Mouse (Mus musculus) T-cell, adult 2 months (primary cell): Measurements from ENCODE around the gene Tubb2b.

Source experiments
- DNase-seq: peaks from one replicate; pipeline ENCODE4 v3.0.0; 2022; ENCODE audit warnings: low spot score

Tubb2b gene

DNA sequence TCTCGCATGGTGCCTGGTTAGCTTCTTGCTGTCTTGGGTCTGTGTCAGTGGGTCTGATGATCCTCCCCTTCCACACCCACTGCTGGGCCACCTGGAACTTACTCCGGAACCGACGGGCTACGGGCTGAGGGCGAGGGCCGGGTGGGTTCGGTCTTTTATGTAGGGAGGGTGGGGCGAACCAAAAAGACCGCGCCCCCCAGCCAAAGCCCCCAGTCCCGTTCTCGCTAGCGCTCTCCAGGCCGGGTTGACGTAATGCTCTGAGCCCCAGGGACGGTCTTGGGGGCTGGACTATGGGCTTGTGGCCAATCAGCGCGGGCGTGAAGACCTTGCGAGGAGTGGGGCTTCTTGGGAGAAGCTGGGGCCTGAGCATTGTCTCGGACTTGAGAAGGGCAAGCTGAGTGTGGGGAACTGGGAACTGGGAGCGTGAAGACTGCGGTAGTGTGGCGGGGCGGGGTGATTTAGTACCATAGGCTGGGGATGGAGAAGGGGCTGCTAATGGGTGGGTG lies at the start of gene Tubb2b:
Gene Tubb2b (minus strand): TSS at position 241 of the 506 bp plus-strand sequence.
- peak; percentile 12 for DNase-seq

DNA sequence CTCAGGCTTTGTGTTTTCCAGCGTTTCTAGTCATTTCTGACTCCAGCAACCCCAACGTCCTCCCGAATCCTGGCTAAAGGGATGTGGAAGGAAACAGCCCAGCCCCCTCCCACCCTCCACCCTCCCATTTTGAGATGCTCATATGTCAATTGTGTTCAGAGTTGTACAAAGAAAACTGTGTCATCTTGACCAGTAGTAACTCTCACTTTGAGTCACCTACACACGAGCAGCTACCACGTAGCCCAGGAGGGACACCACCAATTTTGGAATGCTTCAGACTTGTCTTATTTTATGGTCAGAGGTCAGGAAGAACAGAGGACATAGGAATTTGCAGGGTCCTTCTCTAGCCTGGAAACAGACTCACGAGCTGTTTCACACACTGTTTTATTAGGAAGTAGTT lies 43.8 kb upstream of the Tubb2b start:
- no peak for DNase-seq

DNA sequence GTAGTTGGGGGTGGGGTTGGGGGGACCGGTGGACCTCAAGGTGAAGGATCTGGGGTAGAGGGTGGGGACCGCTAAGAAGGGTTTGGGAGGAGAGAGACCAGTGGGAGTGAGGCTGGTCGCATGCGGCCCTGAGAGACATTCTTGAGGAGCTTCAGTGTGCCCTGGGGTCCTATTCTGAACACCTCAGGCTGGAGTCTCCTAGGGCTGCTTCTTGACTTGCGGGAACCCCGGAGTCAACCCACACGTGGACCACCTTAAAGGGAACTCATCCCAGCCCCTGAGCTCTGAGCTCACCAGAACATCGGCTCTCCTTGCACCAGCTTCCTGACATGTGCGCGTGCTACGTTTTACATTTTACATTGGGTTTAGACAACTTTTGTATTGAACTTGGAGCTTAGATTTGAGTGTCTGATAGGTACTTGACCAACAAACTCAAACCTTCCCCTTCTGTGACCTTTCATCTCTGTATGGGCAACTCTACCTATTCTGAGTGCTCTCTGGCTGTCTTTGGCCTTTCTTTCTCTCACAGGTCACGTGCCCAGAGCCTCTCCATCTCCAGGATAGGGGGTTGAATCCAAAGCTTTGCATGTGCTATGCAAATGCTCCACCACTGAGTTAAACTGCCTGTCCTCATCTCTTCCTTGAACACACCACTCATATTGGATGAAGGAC lies 33.2 kb upstream of the Tubb2b start:
- no peak for DNase-seq

DNA sequence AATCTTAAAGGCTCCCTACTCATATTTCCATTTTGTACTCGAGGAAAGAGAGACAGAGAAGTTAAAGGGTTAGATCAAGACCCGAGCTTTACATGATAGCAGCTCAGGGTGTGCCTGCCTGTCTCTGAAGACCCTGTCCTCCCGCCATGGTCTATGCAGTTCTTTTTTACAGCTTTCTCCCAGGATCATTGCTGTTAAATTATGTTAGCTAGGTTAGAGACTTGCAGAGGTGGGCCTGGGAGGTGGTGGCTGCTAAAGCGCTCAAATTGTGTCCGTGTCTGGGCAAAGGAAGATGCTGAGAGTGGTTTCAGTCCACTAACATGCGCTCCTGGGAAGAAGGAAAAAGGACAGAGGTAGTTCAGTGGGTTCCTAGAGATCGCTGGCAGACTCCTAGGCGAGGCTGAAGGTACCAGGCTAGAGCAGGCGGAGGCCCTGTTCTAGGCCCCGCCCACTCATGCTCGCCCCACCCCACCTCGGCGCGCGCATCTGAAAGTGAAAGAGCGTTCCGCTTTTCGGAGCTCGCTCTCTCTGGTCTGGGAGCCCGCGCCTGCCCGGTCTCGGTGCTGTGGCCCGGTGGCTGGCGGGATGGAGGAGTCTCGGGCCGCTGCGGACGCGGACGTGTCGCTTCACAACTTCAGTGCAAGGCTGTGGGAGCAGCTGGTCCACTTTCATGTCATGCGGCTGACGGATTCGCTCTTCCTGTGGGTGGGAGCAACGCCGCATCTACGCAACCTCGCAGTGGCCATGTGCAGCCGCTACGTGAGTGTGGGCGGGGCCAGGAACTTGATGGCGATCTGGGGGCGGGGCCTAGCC lies 32.4 kb upstream of the Tubb2b start, which contains the start of gene Psmg4:
Gene Psmg4 (plus strand): TSS at position 474 of the 813 bp plus-strand sequence.
- DNase-seq: peak; percentile 91

DNA sequence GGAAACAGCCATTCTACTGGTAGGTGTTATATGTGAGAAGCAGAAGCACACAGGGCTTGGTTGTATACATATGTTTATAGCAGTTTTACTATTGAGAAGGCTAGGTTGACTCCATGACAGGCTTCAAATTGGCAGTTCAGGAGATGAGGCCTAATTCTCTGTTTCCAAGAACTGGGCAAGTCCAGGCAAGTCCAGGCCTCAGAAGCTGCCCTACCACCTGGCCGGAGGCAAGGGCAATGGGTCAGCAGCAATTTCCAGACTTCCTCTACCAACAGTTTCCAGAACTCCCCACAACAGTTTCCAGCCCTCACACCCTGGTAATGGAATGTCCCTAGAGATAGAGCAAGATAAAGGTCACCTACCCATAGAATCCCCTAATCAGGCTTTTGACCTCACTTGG lies 29.7 kb upstream of the Tubb2b start:
- DNase-seq: no peak

DNA sequence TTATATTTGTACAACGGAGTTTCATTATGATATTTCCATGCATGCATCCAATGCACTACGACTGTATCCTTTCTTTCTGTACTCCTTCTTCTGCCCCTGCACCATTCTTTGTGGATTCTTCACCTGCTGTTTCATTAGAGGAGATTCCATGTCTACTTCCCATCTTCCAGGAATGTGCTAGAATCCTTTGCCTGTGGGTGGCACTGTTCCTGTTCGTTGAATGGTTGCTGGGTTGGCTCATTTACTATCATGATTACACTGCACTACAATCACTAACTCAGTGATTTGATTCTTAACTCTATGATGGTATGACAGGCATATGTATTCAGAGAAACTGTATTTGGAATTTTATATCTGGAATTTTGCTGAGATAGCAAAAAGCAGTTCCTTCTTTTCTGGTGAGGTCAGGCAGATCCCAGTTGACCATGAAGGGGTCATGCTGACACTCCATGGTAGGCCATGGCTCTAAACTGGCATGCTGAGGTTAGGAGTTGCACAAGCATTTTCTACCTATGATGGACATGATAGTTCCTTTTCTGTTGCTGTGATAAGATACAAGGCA lies 27.4 kb upstream of the Tubb2b start:
- no peak for DNase-seq

DNA sequence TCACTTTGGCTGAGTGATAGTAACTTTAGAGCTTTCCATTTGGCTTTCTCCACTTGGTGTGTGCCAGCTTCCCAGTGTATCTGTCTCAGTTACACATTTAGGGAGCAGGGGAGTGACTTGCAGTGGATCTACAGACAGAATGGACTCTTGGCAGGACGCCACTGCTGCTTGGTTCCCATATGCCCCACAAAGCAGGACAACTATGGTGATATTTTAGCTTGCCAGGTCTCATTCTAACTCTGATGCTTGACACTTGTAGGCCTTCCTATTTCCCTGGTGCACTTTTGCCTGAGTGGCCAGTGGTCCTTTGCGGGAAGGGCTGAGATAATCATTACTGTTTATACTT lies 26.5 kb upstream of the Tubb2b start:
- no peak for DNase-seq

DNA sequence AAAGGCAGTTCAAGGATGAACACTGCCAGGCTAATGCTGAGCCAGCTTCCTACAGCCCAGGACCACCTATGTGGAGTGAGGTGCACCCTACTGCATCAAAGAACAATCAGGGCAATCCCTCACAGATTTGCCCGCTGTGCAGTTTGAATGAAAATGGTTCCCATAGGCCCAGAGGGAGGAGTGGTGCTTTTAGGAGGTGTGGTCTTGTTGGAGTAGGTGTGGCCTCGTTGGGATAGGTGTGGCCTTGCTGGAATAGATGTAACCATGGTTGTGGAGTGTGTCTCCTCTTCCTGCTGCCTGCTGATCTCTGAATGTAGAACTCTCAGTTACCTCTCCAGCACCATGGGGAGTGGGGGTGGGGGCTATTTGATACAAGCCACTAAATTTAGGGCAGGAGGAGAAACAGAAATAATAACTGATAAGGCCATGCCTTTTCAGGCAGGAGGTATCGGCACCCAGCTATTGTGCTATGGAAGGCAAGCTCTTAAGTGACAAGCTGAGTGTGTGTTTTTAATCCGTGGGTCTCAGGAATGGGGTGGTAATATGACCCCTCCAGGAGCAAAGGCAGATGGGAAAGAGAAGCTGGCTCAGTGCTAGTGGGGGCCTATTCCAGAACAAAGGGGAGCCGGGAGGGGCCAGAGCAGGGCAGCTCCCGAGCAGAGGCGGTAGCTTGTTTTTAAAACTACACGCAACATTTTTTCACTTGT lies 26.0 kb upstream of the Tubb2b start:
- no peak for DNase-seq

DNA sequence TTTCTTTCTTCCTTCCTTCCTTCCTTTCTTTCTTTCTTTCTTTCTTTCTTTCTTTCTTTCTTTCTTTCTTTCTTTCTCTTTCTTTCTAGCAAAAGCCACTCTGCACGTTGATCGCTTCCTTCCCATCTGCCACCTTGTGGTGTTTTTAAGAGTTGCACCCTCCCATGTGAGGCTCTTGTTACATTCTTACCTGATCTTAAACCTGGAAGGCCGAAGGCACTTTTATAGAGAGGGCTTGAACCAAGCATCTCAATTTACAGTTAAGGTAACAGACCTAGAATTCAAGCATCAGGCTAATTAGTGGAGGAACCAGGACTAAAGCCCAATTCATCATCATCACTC lies 24.6 kb upstream of the Tubb2b start:
- DNase-seq: peak; percentile 64

DNA sequence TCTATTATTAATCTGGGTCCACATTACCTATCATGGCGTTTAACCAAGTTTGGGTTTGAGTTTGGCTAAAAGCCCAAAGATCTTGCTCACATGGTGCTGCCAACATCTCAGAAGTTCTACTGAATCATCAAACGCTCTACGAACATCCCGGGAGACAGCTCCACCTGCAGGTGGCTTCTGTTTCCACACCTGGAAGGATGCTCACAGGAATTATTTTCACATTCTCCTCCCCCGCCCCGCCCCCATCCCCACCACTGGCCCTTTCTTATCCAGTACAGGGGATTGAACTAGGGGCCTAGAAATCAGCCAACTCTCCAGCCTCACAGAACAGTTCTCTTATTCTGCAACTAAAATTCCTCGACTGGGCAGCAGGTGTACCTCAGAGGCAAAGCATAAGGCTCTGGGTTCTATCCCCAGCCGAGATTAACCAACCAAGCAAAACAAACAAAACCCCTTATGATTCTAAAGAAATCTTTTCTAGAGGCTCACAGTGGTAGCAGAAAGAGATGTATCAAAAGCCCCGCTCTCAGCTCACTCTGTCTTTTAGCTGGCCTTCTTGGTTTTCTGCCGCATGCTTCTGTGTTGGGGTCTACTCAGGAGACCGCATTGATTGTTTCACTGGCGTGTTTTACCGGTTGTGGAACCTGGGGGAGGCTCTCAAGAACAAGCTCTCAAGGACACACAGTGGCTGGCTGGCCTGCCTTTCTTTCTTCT lies 24.1 kb upstream of the Tubb2b start:
- DNase-seq: peak; percentile 73

DNA sequence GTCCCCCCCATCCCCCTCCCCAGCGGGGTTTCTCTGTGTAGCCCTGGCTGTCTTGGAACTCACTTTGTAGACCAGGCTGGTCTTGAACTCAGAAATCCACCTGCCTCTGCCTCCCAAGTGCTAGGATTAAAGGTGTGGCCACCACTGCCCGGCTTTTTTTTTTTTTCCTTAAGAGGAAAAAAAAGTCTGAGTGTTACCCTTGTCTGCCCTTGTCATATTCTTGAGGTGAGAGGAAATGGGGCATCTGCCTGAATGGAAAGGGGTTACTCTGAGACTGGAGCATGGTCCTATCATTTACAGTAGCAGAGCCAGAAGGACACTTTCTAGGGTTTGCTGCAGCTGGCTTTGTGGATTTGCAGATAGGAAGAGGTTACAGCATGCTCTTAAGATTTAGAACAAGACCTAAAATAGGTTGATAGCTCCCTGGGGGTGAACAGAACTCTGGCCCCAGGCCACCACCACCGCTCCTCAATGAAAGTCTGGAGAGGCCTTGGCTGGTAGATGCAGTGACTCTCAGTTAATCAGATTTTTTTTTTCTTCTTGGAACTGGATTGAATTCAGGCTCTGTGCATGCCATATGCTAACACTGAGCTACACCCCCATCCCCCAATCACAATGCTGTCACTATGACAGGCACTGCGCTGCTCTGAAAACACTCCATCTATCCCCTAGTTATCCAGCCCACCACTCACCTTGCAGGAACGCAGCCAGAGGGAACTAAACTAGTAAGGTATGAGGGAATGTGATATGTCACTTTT lies 23.2 kb upstream of the Tubb2b start:
- DNase-seq: no peak

DNA sequence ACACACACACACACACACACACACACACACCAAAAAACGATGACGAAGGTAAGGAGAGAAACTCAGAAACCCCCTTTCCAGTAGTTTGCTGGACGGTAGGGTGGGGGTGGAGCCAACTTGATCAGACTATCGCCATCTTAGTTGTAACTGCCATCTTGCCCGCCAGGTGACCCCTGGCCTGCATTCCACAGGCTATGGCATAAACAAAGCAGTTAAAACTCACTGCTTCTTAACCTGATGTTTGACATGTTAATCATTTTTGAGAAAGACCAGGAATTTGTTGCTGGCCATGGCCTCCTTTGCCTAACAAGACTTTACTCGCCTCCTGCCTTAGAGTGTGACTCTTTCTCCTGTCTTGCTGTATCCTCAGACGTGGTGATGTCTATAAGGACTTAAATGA lies 22.4 kb upstream of the Tubb2b start:
- DNase-seq: no peak

DNA sequence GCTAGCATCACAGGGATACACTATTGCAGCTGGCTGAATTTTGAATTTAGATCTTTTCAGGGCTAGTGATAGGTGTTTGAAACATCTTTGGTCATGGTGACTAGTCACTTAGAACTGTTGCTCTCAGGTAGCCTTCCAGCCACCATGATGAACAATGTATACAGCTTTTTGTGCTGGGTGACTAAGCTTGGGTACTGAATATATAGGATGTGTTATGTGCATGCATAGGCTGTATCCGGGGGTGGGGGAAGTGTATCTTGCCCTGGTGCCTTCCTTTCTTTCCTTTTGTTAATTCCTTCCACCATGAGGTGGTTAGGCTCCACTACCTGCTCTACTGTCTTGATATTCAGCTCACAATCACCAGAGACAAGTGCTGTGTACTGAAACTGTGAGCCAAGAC lies 21.2 kb upstream of the Tubb2b start:
- DNase-seq: no peak

DNA sequence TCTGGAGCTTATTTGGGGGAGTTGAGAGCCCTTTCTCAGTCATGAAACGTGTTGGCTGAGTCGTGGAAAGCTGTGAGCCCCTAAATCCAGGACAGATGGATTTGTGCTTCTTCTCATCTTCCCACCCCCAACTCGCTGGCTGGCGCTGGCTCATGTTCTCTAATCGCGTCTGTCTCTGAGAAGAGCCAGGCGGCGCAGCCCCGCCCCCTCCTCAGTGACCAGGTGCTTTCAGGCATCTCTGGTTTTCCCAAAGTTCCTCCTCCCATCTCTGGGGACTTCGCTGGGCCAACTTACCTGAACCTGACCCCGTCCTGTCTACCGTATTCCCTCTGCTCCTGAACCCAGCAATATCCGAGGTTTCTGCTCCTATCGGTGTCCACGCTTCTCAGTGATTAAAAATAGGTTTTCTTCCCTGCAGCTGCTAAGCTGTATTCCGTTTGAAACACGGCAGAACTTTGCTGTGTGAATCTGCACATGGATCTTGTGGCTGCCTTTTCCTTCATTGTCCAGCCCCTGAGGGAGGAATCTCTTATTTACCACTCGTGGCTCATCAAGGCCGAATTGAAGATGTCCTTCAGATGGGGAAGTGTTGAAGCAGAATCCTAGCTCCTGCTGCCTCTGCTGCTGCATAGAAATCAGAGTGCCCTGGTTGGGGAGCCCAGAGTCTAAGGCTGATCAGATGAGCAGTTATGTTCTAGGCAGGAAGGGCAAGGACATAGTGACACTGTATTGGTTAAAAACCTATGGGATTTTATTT lies 20.2 kb upstream of the Tubb2b start:
- no peak for DNase-seq

DNA sequence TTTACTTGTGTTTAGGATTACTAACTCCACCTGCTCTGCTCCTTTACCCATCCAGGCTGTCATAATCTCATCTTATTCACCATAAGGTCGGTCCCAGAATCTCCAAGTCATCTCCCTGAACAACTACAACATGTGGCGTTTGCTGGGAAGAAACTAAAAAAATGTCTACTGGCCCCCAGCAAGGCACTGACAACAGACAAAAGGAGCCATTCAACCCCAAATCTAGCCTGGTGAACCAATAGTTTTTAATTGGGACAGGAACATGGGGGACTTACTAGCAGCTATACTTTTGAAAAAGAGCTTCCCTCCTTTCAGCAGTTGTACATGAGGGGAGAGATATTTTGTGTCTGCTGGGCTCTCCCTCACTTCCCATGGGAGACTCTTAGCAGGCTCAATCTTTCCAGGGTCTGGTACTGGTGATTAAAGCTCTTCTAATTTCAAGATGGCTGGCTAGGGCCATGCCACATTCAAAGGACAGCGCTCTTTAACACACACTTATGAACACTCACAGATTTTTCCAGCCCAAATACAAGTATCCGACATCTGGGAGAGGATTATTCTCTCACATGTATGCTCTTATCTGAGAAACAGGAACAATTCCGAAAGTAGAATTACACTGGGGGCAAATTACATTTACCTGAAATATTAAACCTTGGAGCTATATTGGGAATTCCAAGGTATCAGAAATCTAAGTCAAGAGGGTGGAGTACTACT lies 19.4 kb upstream of the Tubb2b start:
- DNase-seq: no peak

DNA sequence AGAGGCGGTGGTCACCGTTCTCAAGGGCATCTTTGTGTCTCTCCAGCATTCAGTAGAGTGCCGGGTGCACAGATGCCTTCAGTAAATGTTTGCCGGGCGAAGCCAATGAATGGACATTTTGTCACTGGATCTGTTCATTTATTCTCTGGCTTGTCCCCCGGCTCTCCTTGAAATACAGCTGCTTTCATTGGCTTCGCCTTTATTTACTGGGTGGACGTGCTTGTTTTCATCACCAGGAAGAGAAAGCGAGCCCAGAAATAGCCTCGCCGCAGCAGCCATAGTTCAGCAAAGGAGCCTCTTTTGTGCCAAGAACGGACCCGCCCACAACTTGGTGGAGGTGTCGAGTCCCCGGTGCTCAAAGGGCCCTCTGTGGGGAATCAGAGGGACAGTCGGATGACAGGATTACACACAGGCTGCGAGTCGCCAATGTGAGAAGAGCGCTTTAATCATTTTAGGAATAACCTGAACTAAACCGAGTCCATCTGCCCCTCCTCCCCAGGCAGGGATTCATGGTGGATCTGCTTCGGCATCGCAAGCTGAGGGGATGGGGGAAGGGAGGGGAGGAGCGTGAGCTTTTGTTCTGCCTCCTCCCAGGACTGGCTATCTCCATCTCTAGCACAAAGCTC lies 18.6 kb upstream of the Tubb2b start:
- DNase-seq: peak; percentile 47

DNA sequence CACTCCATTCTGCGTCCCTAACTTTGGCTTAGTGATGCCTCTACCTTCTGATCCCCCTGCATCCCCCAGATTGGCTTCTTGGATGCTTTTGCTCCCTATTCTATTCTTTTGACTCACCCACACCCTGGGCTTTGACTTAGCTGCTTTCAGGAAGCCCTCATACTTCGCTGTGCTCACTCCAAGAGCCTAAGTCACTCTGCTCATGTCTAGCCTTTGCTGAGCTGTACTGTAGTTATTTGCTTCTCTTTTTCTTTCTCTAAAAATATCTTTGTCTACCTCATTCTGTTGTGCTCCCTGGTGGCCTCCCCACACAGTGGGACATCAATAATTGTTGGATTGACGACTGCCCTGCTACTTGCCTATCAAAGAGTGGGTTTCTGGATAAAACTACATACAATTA lies 17.9 kb upstream of the Tubb2b start:
- DNase-seq: no peak

DNA sequence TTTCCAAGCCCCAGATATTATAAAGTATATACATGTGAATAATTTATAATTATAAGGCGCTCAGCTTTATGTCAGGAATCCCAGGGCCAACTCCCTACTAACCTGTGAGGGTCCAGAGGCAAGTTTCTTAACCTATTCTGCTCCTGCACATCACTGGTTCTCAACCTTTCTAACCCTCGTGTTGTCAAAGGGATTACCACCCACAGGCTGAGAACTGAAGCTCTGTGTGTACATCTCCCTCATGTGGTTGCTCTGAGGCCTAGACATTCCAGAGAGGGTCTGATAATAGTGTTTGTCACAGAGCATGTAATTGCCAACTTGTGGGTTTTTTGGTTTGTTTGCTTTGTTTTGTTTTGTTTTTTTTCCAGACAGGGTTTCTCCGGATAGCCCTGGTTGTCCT lies 16.6 kb upstream of the Tubb2b start:
- DNase-seq: no peak

DNA sequence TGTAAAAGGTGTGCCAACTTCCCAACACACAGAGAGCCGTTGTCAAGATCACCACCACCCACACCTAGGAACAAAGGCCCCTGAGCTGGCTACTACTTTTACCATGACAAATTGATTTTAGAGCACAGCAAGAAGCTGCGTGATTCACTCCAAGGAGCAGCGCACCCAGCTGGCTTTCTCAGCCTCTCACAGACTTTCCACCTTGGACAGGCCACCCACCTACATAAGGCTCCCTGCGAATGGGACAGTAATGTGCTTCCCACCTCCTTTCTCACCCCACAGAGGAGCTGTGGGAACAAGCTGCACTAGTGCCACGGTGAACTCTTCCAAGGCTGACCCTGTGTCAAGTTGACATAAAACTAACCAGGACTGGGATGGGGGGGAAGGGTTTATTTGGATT lies 13.1 kb upstream of the Tubb2b start:
- no peak for DNase-seq
